Mouse (Mus musculus): Measurements from ENCODE around the gene Hist2h2aa2. TPM values are rescaled to one million over a fixed set of nuclear protein-coding genes. Genes with fewer than 3 reads are reported as not detected.
"Not testable (repeated sequence)": the region's sequence is repeated elsewhere in the genome, so short reads cannot be mapped to it uniquely, and the experiment has no call there.

The Hist2h2aa2 gene
- polyA plus RNA-seq (2015; fragmentation: Nextera tagmentation; extraction: Ambion mirVana): 54.8 and 64.9 TPM in 2 replicates

GRCm38 (mm10) chr3:96239949-96240798 is at the start of gene Hist2h2aa2:
Gene Hist2h2aa2 (minus strand): TSS chr3:96240276.
- ATAC-seq (ENCODE audit: insufficient read depth): peak; percentile 61
- WGBS (ENCODE audit: insufficient replicate concordance): 2% methylated on average over 44 of the region's 85 CpGs

GRCm38 (mm10) chr3:96289201-96289600 is 49.1 kb upstream of the Hist2h2aa2 start:
- H3K36me3 ChIP-seq (replicated peaks): no peaks in the 10 kb centered on the region
- peaks cover 15% of the 10 kb centered on the region for H3K27me3 ChIP-seq
- H3K27ac ChIP-seq (replicated peaks): no peak overlapping the region
- WGBS (ENCODE audit: insufficient replicate concordance): 64% methylated on average over 3 of the region's 3 CpGs
- H3K9me3 ChIP-seq (replicated peaks): no peaks in the 10 kb centered on the region
- H3K9ac ChIP-seq: no peak overlapping the region
- ATAC-seq (ENCODE audit: insufficient read depth): no peak
- no peak overlapping the region for H3K4me2 ChIP-seq
- H3K4me1 ChIP-seq (replicated peaks): no peaks in the 10 kb centered on the region
- H3K4me3 ChIP-seq (replicated peaks): no peak overlapping the region

More at GRCm38 (mm10) chr3:96239949-96240798, at the start of gene Hist2h2aa2:
- H3K27ac ChIP-seq (replicated peaks): peak within 1 kb of the TSS; percentile 98
- H3K4me2 ChIP-seq: peak within 1 kb of the TSS; percentile 64
- H3K9me3 ChIP-seq (replicated peaks); H3K36me3 ChIP-seq (replicated peaks); H3K27me3 ChIP-seq: not testable (repeated sequence)
- H3K4me1 ChIP-seq (replicated peaks): peaks cover 63% of the 10 kb centered on the region
- H3K4me3 ChIP-seq (replicated peaks): peak within 1 kb of the TSS; percentile 47
- peak within 1 kb of the TSS; percentile 52 for H3K9ac ChIP-seq

- not testable (repeated sequence) for H3K4me3 ChIP-seq (replicated peaks); H3K9ac ChIP-seq; H3K4me2 ChIP-seq; H3K27ac ChIP-seq (replicated peaks); H3K4me1 ChIP-seq (replicated peaks); H3K36me3 ChIP-seq (replicated peaks); H3K9me3 ChIP-seq (replicated peaks); ATAC-seq (ENCODE audit: insufficient read depth)
- peaks cover 31% of the 10 kb centered on the region for H3K27me3 ChIP-seq
- 86% methylated on average over 11 of the region's 11 CpGs for WGBS (ENCODE audit: insufficient replicate concordance)
Measured at GRCm38 (mm10) chr3:96287334-96287733, 47.3 kb upstream of the Hist2h2aa2 start.

GRCm38 (mm10) chr3:96284457-96284856 is 44.4 kb upstream of the Hist2h2aa2 start:
- Histone ChIP-seq H3K36me3 (replicated peaks) (no peaks in the 10 kb centered on the region), H3K4me1 (replicated peaks) (no peaks in the 10 kb centered on the region), H3K27ac (replicated peaks) (no peak overlapping the region), H3K4me3 (replicated peaks) (no peak overlapping the region), H3K27me3 (peaks cover 49% of the 10 kb centered on the region), H3K4me2 (no peak overlapping the region), H3K9me3 (replicated peaks) (no peaks in the 10 kb centered on the region), H3K9ac (no peak overlapping the region)
- ATAC-seq (ENCODE audit: insufficient read depth): no peak
- 14% methylated on average over 4 of the region's 4 CpGs for WGBS (ENCODE audit: insufficient replicate concordance)

GRCm38 (mm10) chr3:96280660-96281059 is 40.6 kb upstream of the Hist2h2aa2 start:
- Histone ChIP-seq H3K4me2 (no peak overlapping the region), H3K4me1 (replicated peaks) (peaks cover 18% of the 10 kb centered on the region), H3K27me3 (peaks cover 45% of the 10 kb centered on the region), H3K4me3 (replicated peaks) (no peak overlapping the region), H3K36me3 (replicated peaks) (no peaks in the 10 kb centered on the region), H3K9ac (no peak overlapping the region), H3K27ac (replicated peaks) (no peak overlapping the region), H3K9me3 (replicated peaks) (no peaks in the 10 kb centered on the region)
- no peak for ATAC-seq (ENCODE audit: insufficient read depth)
- 49% methylated on average over 6 of the region's 6 CpGs for whole genome bisulfite sequencing (ENCODE audit: insufficient replicate concordance)

- H3K27ac ChIP-seq (replicated peaks): peak overlapping the region; percentile 84
- H3K36me3 ChIP-seq (replicated peaks): no peaks in the 10 kb centered on the region
- peaks cover 26% of the 10 kb centered on the region for H3K4me1 ChIP-seq (replicated peaks)
- under 1% methylated on average over 49 of the region's 49 CpGs for WGBS (ENCODE audit: insufficient replicate concordance)
- H3K4me3 ChIP-seq (replicated peaks): peak overlapping the region; percentile 65
- peak overlapping the region; percentile 93 for H3K4me2 ChIP-seq
- peaks cover 26% of the 10 kb centered on the region for H3K27me3 ChIP-seq
- peak overlapping the region; percentile 81 for H3K9ac ChIP-seq
- no peaks in the 10 kb centered on the region for H3K9me3 ChIP-seq (replicated peaks)
- peak; percentile 90 for ATAC-seq (ENCODE audit: insufficient read depth)
Measured at GRCm38 (mm10) chr3:96277800-96278624, 37.9 kb upstream of the Hist2h2aa2 start.

- H3K4me3 ChIP-seq (replicated peaks): peak overlapping the region; percentile 65
- 12% methylated on average over 8 of the region's 8 CpGs for WGBS (ENCODE audit: insufficient replicate concordance)
- ATAC-seq (ENCODE audit: insufficient read depth): peak; percentile 72
- no peaks in the 10 kb centered on the region for H3K36me3 ChIP-seq (replicated peaks)
- peak overlapping the region; percentile 93 for H3K4me2 ChIP-seq
- H3K9me3 ChIP-seq (replicated peaks): no peaks in the 10 kb centered on the region
- H3K4me1 ChIP-seq (replicated peaks): peaks cover 26% of the 10 kb centered on the region
- peak overlapping the region; percentile 81 for H3K9ac ChIP-seq
- H3K27ac ChIP-seq (replicated peaks): peak overlapping the region; percentile 84
- peaks cover 20% of the 10 kb centered on the region for H3K27me3 ChIP-seq
Measured at GRCm38 (mm10) chr3:96277428-96277799, 37.3 kb upstream of the Hist2h2aa2 start.

GRCm38 (mm10) chr3:96273591-96274465 is 33.8 kb upstream of the Hist2h2aa2 start:
- 44% methylated on average over 17 of the region's 17 CpGs for WGBS (ENCODE audit: insufficient replicate concordance)

GRCm38 (mm10) chr3:96269511-96270474 is 29.7 kb upstream of the Hist2h2aa2 start, which contains the start of gene Hist2h2bb:
Gene Hist2h2bb (plus strand): TSS chr3:96269752.
- H3K4me3 ChIP-seq (replicated peaks): peak within 1 kb of the TSS; percentile 66
- WGBS (ENCODE audit: insufficient replicate concordance): under 1% methylated on average over 45 of the region's 45 CpGs
- H3K4me1 ChIP-seq (replicated peaks): peaks cover 42% of the 10 kb centered on the region
- ATAC-seq (ENCODE audit: insufficient read depth): peak; percentile 86
- peak within 1 kb of the TSS; percentile 100 for H3K27ac ChIP-seq (replicated peaks)
- no peaks in the 10 kb centered on the region for H3K36me3 ChIP-seq (replicated peaks)
- H3K9ac ChIP-seq: peak within 1 kb of the TSS; percentile 88
- H3K4me2 ChIP-seq: peak within 1 kb of the TSS; percentile 80
- no peaks in the 10 kb centered on the region for H3K27me3 ChIP-seq
- no peaks in the 10 kb centered on the region for H3K9me3 ChIP-seq (replicated peaks)

More at GRCm38 (mm10) chr3:96273591-96274465, 33.8 kb upstream of the Hist2h2aa2 start:
- H3K9ac ChIP-seq: no peak overlapping the region
- H3K27ac ChIP-seq (replicated peaks): no peak overlapping the region
- H3K4me3 ChIP-seq (replicated peaks): no peak overlapping the region
- no peaks in the 10 kb centered on the region for H3K27me3 ChIP-seq
- no peaks in the 10 kb centered on the region for H3K9me3 ChIP-seq (replicated peaks)
- H3K4me1 ChIP-seq (replicated peaks): peaks cover 32% of the 10 kb centered on the region
- no peaks in the 10 kb centered on the region for H3K36me3 ChIP-seq (replicated peaks)
- no peak overlapping the region for H3K4me2 ChIP-seq
- ATAC-seq (ENCODE audit: insufficient read depth): no peak
